Mouse (Mus musculus) cerebellum, adult 2 months (tissue): ENCODE measurements around the gene Zfp791.

Source experiments
- CTCF ChIP-seq: fragments of 200-500 bp; IDR thresholded peaks from 2 replicates; pipeline ENCODE4 v1.5.1; 2011; ENCODE audit warnings: low read depth, mild to moderate bottlenecking, control low read depth, low read length, moderate library complexity, borderline replicate concordance; ENCODE audit not compliant: insufficient read depth
- POLR2A ChIP-seq: fragments of 200-500 bp; IDR thresholded peaks from 2 replicates; pipeline ENCODE4 v1.6.1; 2011; ENCODE audit warnings: low read length, control low read depth, borderline replicate concordance; ENCODE audit not compliant: insufficient read depth

- no peak for TF ChIP-seq CTCF
- no peak; the same call in 1 of the 2 replicates for TF ChIP-seq POLR2A
These were observed 62.8 kb downstream of the Zfp791 start, which contains the start of gene Fbxw9 for GRCm38 (mm10) chr8:85059879-85060616.
